Mouse (Mus musculus): Measurements from ENCODE around the gene Kpna2.

DNA sequence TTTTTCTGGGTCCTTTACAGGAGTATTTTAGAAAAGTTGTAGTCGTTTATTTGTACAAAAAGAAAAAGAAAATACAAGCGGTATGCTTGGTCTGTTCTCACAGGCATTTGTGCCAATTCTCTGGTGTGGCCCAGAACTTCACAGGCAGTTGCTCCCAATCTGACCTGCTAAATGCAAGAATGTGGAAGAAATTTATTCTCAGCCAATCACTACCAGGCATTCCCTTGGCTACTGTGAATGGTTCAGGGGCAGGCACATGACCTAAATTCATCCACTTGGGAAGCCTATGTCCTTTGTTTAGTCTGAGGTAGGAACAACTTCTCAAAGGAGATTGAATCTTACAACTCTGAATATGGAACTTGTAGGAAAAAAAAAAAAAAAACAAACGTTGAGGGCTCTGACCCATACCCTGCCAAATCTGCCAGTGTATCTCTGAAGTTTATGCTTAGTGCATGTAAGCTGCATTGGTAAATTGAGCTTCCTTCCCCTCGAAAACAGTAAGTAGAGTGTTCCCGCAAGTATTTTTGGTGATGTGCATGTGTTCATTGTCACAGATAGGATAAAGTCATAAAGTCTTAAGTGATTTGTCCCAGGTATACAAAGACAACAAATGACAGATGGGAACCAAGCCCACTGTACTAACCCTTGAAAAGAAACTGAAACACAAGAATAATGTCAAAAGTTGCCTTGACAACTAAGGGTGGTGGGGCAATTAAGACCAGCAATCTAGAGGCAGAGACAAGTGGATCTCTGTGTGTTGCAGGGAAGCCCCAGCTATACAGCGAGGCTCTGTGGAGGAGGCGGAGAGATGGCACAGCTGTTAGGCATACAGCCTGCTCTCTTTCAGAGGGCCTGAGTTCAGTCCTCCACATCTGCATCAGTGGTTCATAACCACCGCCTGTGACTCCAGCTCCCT, 2.7 kb upstream of the Kpna2 start:
- TF ChIP-seq CTCF (IDR thresholded peaks at IDR 0.05; ENCODE audit: control insufficient read depth, insufficient read depth, insufficient replicate concordance, low read depth, low read length): no peak
- TF ChIP-seq POLR2A (IDR thresholded peaks at IDR 0.05; ENCODE audit: control insufficient read depth, low read depth, low read length): no peak
